Mouse (Mus musculus) kidney, postnatal 10 days (tissue): Measurements from ENCODE around the gene Ms4a6d.
"Not testable (repeated sequence)": the region's sequence is repeated elsewhere in the genome, so short reads cannot be mapped to it uniquely, and the experiment has no call there.

Source experiments
- DNase-seq: peaks from one replicate; pipeline ENCODE4 v3.0.0; 2021; ENCODE audit warnings: mixed read lengths

Ms4a6d gene

GRCm38 (mm10) chr19:11547911-11548310 lies 56.7 kb downstream of the Ms4a6d start:
- no peak for DNase-seq

- not testable (repeated sequence) for DNase-seq
Observed at GRCm38 (mm10) chr19:11544383-11544782, 60.3 kb downstream of the Ms4a6d start.

GRCm38 (mm10) chr19:11540166-11540821 lies 64.4 kb downstream of the Ms4a6d start:
- not testable (repeated sequence) for DNase-seq

GRCm38 (mm10) chr19:11537336-11537735 lies 67.3 kb downstream of the Ms4a6d start:
- DNase-seq = peak; percentile 7
